Mouse (Mus musculus) right cerebral cortex, postnatal 10 days (tissue): ENCODE measurements around the gene Acot1.
"Not testable (repeated sequence)": the region's sequence is repeated elsewhere in the genome, so short reads cannot be mapped to it uniquely, and the experiment has no call there.

ENCODE experiments used
- DNase-seq, 2 experiments: peaks; one replicate each; pipeline ENCODE4 v3.0.0; 2021; ENCODE audit warnings: low spot score in 2 of 2

Gene Acot1

GRCm38 (mm10) chr12:84020528-84020927 lies 11.2 kb downstream of the Acot1 start:
- DNase-seq, result peak; percentile 50 to 51

GRCm38 (mm10) chr12:84022266-84022665 lies 13.0 kb downstream of the Acot1 start:
- not testable (repeated sequence) for DNase-seq

DNA sequence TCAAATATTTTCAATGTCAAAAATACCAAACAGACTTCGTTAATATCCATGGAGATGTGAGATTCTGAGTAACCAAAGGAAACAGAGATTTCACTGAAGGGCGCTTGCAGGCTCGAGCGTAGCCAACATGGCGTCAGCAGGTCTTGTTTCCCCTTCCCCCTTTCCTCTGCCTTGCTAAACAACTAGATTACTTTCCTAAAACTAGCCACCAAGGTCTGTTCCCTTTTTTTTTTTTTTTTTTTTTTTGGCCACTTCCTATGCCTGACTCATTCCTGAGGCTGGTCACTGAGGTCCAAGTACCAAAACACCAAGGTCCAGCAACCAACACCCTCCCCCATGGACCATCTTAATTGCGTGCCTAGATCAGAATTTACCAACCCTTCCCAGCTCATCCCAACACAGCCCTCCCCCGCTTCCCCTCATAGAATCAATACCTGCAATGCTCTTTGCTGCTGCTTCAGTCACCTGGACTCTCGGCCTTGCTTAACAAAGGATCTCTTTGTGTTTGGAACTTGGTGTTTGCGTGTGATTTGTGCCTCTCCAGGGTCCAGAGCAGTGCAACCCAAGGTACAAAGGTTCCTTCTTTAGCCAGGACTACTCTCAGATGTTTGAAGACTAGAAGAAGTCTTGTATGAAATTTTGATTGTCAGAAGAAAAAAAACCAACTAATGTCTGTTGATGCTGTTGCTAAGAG lies 13.9 kb downstream of the Acot1 start:
- DNase-seq, result no peak

DNA sequence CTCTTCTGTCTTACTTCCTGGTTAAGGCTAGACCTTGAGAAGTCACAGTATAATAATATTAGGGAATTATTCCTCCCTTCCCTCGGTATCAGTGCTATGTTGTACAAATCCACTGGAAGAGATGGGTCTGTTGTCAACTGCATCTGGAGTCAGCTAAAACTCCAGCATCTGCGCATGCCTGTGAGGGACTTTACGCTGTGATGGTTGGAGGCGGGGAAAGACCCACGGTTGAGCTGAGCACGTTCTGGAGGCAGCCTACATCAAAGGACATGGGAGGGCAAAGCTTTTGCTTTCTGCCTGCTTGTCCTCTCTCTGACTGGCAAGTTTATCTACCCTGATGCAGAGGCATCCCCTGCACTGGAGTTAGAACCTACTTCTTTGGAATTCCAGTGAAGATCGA lies 16.6 kb downstream of the Acot1 start:
- DNase-seq, result no peak

DNA sequence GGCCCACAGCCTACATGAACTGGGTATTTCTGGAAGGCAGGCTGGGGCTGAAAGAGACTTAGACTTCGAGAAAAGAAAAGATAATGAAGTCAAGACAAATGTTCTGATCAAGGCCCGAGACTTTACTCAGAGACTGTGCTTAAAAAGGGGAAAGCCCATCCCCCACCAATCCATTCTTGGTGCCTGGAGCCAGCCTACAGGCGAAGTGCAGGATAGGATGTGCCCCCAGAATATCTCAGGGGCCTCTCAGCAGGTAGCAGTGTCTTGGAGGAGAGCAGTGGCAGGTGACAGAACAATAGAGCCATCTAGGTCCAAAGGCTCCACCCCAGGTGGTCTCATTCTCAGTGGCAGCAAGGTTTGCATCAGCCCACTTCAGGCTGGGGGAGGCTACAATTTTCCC lies 19.0 kb downstream of the Acot1 start:
- DNase-seq, result not testable (repeated sequence)

GRCm38 (mm10) chr12:84029043-84029442 lies 19.8 kb downstream of the Acot1 start:
- not testable (repeated sequence) for DNase-seq

DNA sequence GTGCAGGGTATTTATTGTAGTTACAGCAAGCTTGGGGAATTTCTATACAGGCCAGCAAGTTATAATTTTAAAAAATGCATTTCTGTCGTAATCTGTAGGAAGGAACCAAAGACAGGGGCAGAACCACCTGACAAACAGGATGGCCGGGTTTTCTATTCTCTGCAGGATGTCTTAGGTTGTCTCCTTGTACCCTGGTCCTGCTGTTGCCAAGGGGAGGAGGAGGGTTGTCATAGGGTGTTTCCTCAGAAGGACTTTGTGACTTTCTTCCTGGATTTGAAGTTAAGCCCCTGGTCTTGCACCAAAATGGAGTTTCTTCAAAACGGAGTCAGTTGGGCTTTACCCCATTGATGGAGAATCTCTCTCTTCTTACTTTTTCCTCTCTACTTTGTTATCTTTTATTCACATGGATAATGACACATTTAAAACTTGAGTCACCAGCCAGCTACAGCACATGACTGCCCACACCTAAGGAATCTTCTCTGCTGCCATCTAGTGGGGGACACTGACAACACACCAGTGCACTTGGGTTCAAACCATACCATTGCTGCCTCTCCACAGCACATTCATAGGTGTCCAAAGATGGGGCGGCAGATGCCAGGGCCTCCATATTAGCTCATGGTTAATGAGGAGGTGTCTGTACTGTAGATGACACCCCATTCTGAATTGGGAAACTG lies 21.5 kb downstream of the Acot1 start:
- peak; percentile 65 to 79 for DNase-seq

- DNase-seq, result no peak
These were observed 23.6 kb downstream of the Acot1 start for GRCm38 (mm10) chr12:84032854-84033253.

- DNase-seq, result not testable (repeated sequence)
These were observed 24.0 kb downstream of the Acot1 start for GRCm38 (mm10) chr12:84033302-84033701.

DNA sequence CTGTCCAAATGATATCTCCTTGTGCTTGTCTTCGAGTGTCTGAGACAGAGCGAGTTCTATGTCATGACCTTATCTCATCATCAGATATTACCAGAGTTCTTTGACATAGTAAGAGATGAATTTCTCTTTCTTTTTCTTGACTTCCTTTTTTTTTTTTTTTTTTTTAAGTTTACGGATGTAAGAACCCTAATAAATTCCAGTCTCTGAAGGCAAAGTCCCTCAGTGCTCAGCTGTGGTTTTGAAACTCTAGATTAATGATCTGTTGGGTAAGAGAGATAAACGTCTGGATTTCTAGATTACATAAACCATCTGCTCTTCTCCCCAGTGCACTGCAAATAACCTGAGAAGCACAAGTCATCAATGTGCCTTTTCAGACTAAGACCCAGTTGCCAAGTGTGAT lies 24.8 kb downstream of the Acot1 start:
- no peak for DNase-seq

DNA sequence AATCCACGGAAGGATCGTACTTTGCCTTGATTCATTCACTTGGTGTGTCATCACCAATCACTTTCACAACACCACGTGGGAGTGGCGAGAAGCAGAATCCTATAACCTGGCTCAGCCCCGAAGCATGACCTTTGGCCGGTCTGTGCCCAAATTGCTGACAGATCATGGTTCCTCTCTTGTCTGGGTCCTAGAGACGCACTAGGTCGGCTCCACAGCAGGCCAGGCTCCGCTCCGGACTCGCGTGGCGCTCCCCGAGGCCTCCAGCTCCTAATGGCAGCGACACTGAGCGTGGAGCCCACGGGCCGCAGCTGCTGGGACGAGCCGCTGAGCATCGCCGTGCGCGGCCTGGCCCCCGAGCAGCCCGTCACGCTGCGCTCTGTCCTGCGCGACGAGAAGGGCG lies 29.0 kb downstream of the Acot1 start, which contains the start of gene Acot4:
Gene Acot4, plus strand, starts transcription at position 139 of the 400 bp plus-strand sequence.
- peak; percentile 34 to 37 for DNase-seq

- peak; percentile 35 to 38 for DNase-seq
These were observed 29.4 kb downstream of the Acot1 start, which contains the start of gene Gm49366 for GRCm38 (mm10) chr12:84038691-84039111. TSS of gene Gm49366 (plus strand) at chr12:84038935.

- no peak for DNase-seq
These were observed 33.0 kb downstream of the Acot1 start for GRCm38 (mm10) chr12:84042248-84042647.

GRCm38 (mm10) chr12:84044045-84044444 lies 34.8 kb downstream of the Acot1 start:
- DNase-seq, result no peak

GRCm38 (mm10) chr12:84046906-84047305 lies 37.6 kb downstream of the Acot1 start:
- no peak for DNase-seq

DNA sequence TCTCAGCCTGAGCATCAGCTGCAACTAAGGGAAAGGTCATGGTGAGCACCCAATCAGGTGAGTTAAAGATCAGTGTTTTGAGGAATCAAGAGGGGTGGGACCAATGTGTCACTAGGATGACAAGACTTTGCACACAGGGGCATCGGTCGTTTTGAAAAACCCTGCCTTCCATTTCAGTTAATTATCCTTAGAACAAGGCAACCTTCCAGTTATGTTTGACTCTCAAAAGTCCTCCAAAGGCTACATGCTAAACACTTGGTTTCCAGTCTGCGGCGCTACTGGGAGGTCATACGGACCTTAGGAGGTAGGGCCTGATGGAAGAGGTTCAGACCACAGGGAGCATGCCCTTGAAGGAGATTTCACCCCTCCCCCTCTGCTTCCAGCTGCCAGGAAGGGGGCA lies 41.5 kb downstream of the Acot1 start:
- DNase-seq, result not testable (repeated sequence)

- DNase-seq, result peak in 1 of 2 experiments; percentile 5
These were observed 42.7 kb downstream of the Acot1 start, which contains the start of gene Acot3 for GRCm38 (mm10) chr12:84051937-84052474. TSS of gene Acot3 (plus strand) at chr12:84052144.

GRCm38 (mm10) chr12:84052609-84053008 lies 43.3 kb downstream of the Acot1 start:
- peak in 1 of 2 experiments; percentile 15 for DNase-seq

GRCm38 (mm10) chr12:84053173-84053572 lies 43.9 kb downstream of the Acot1 start:
- peak in 1 of 2 experiments; percentile 20 for DNase-seq

DNA sequence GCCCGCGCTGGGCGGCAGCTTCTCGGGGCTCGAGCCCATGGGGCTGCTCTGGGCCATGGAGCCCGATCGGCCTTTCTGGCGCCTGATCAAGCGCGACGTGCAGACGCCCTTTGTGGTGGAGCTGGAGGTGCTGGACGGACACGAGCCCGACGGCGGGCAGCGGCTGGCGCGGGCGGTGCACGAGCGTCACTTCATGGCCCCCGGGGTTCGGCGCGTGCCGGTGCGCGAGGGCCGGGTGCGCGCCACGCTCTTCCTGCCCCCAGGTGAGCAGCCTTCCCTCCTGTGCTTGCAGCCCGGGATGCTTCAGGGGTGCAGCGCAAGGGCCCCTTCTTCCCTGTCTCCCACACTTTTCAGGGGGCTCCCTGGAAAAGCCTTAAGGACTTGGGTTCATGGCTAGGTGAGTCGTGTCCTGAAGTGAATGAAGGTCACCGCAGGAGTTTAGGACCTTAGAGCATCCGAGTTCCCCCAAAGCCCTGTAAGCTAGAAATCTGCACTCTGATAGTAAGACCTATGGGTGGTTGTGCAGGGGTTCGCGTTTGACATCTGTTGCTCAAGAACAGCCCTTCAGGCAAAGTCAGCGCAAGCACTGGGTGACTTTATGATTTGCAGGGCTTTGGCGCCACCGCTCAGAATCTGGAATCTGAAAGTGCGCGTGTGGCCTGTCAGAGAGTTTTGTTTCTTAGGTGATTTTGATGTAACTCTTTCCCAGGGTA lies 44.5 kb downstream of the Acot1 start:
- peak in 1 of 2 experiments; percentile 53 for DNase-seq

DNA sequence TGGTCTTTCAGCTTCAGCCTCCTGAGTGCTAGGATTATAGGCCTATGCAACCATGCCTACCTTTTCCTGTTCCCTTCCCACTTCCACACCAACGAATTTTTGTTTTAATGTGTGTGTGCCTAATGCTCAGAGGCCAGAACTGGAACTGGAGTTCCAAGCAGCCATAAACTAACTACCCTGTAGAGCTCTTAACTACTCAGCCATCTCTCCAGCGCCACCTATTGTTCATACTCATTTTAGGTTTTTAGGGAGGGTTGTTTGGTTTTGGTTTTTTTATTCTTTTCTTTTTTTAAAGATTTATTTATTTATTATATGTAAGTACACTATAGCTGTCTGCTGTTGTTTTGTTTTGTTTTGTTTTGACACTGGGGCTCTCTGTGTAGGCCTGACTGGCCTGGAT lies 51.7 kb downstream of the Acot1 start:
- DNase-seq, result no peak

DNA sequence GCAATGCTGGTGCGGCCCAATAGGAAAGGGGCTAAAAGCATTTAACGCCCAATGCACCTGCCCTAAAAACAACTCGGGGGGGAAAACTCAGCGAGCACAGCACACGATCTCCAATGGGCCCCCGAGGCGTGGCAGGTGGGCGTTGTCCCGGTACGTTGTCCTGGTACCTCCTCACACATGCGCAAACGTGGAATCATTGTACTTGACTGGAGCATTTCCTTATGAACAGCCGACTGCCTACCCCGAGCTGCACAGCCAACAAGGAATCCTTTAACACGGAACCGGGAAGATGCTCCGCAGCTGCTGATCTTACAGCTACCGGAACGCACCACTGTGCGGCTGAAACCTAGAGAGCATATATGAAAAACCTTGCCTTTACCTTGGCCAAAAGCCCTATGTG lies 53.0 kb downstream of the Acot1 start:
- no peak for DNase-seq
